Mouse (Mus musculus): ENCODE measurements around the gene Notch1.

Gene Notch1

GRCm38 (mm10) chr2:26500599-26501370, 15.7 kb downstream of the Notch1 start:
- DNase-seq (ENCODE audit: low spot score in 2 of 2) = no peak

GRCm38 (mm10) chr2:26500027-26500598, 16.4 kb downstream of the Notch1 start:
- no peak for DNase-seq (ENCODE audit: low spot score in 2 of 2)

DNA sequence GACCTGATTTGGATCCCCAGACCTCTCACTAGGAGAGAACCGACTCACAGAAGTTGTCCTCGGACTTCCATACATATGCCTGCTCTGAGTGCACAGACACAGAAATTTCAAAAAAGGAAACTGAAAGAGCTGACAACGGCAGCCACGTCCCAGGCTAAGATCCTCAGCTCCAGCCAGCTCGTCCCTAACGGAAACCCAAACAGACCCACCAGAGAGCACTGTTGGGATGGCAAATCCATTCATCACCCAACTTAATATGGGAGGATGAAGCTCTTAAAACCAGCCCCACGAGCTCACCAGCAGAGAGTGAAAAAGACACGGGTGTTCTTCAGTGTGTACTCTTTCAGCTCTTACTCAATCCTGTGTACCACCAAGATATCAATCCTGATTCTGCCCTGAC, 17.8 kb downstream of the Notch1 start:
- no peak for DNase-seq (ENCODE audit: low spot score in 2 of 2)

DNA sequence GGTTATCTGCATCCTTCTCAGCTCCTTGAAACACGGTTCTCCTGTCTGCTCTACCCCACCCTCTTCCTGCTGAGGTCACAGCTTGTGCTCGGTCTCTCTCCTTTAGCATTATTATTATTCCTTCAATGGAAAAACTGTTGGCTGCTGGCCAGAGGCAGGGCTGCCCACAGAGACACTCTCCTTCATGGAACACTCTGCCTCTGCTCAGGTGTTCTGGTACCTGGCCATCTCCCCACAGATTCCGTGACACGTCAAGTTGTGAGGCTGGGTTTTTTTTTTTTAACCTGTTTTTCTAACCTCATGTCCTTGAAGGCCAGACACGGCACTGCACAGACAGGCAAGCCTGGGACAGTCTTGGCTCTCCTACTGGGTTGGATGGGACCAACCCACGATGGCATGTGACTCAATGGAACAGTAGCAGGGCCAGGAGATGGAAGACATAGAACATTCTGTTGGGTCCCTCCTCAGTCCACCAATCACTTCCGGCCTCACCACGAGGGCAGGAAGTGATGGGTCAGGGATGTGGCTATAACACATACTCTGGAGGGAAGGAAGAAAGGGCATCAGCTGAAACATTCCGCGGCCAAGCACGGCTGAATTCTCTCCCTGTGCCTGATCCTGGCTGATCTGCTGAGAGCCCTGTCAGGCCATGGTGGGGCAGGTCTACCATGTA, 18.5 kb downstream of the Notch1 start:
- peak; percentile 28 to 40 for DNase-seq (ENCODE audit: low spot score in 2 of 2)

GRCm38 (mm10) chr2:26496451-26496850, 20.0 kb downstream of the Notch1 start:
- no peak for DNase-seq (ENCODE audit: low spot score in 2 of 2)

- no peak for DNase-seq (ENCODE audit: low spot score in 2 of 2)
Observed at GRCm38 (mm10) chr2:26495701-26496100, 20.8 kb downstream of the Notch1 start.

- no peak for DNase-seq (ENCODE audit: low spot score in 2 of 2)
Observed at GRCm38 (mm10) chr2:26494991-26495390, 21.5 kb downstream of the Notch1 start.

GRCm38 (mm10) chr2:26494396-26494795, 22.1 kb downstream of the Notch1 start:
- DNase-seq (ENCODE audit: low spot score in 2 of 2) = no peak

GRCm38 (mm10) chr2:26493021-26493781, 23.3 kb downstream of the Notch1 start:
- peak; percentile 26 to 29 for DNase-seq (ENCODE audit: low spot score in 2 of 2)

- no peak for DNase-seq (ENCODE audit: low spot score in 2 of 2)
Observed at GRCm38 (mm10) chr2:26490760-26491301, 25.6 kb downstream of the Notch1 start.

DNA sequence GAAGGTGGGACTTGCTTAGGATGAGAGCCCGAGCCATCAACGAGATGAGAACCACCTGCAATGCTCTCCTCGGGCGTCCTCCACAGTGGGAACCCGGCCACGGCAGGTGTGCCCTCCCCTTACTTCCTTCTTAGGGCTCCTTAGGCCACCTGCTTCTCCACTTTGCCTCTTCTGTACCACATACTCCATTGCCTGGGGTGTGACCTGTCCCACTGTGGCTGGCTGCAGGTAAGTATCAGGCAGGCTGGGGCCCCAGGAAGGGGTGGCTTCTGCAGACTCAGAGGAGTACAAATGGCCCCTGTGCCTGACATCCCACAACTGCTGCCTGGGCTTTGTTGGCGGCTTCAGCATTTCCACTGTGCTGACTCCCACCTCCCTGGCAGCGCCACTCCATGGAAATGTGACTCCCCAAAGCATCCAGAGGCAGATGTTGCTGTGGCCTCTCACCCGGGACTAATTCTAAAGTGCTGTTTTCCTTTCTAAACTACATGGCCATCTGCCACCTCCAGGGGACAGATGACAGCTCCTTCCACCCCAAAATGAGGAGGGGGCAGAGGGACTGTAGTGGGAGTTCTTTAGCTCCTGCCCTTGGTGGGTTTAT, 27.8 kb downstream of the Notch1 start:
- no peak for DNase-seq (ENCODE audit: low spot score in 2 of 2)

- no peak for DNase-seq (ENCODE audit: low spot score in 2 of 2)
Observed at GRCm38 (mm10) chr2:26487322-26488021, 29.0 kb downstream of the Notch1 start.

- no peak for DNase-seq (ENCODE audit: low spot score in 2 of 2)
Observed at GRCm38 (mm10) chr2:26486835-26487321, 29.6 kb downstream of the Notch1 start.

DNA sequence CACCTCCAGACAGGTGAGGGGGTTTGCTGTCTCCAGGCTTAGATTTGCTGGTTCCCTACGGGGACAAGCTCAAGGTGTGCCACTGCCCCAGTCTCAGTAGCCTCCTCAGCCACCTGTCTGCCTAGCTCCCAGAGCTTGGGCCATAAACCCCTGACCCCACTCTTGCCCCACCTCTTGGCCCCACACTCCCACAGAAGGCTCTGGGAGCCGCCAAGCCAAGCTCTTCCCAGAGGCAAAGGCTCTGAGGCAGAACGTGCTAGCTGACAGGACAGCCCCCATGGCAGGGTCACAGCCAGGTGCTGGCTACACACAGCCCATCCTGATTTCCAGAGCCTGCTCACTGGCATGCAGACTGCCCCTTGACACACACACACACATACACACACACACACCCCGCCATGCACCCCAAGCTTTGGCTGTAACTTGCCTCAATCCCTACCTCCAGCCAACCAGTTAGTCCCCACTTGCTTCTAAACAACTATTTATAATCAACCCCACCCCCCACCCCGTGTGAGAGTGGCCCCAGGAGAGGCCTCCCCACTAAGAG, 30.1 kb downstream of the Notch1 start:
- DNase-seq (ENCODE audit: low spot score in 2 of 2) = no peak

DNA sequence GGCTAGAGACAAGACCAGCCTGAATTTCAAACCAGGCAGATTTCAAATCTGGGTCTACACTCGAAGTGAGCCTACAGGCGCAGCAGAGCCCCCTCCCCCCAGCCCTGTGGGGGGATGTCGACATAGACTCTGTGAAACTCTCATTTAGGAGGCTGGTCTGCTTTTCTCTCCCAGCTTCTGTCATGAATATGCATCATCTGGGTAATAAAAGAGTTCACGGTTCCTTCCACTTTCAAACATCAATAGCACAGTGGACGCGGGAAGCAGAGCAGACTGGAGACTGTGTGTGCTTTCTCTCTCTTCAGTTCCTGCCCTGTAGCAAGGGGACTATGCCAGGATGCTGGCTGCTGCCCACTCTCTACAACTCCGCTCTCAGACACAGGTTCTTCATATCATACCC, 30.8 kb downstream of the Notch1 start:
- DNase-seq (ENCODE audit: low spot score in 2 of 2) = no peak

DNA sequence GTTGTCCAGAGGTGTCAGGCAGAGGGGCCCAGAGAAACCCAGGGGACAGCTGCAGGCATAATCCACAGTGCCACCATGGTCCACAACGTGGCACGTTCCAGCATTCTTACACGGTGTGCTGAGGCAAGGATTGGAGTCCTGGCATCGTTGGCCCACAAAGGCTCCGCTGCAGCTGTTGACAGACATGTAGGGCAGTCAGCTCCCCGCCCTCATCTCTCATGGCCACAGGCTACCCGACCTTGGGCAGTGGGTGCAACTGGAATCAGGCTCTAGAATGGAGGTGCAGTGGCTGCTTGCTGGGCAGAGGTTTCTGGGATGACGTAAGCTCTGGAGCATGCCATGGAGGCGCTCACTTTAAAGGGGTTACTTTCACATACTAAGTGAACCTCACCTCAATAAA, 31.2 kb downstream of the Notch1 start:
- DNase-seq (ENCODE audit: low spot score in 2 of 2) = no peak

- no peak for DNase-seq (ENCODE audit: low spot score in 2 of 2)
Observed at GRCm38 (mm10) chr2:26484169-26484568, 32.3 kb downstream of the Notch1 start.

- peak; percentile 29 to 51 for DNase-seq (ENCODE audit: low spot score in 2 of 2)
Observed at GRCm38 (mm10) chr2:26483230-26483869, 33.1 kb downstream of the Notch1 start.

- DNase-seq (ENCODE audit: low spot score in 2 of 2) = no peak
Observed at GRCm38 (mm10) chr2:26482824-26483223, 33.6 kb downstream of the Notch1 start.

Data from natural killer cell, adult 2 months (primary cell).